Mouse (Mus musculus) lung, postnatal 4 days (tissue): ENCODE data around the gene Lce3c.

Experiments
- DNase-seq, 2 experiments: peaks; one replicate each; pipeline ENCODE4 v3.0.0; 2021

The Lce3c gene

DNA sequence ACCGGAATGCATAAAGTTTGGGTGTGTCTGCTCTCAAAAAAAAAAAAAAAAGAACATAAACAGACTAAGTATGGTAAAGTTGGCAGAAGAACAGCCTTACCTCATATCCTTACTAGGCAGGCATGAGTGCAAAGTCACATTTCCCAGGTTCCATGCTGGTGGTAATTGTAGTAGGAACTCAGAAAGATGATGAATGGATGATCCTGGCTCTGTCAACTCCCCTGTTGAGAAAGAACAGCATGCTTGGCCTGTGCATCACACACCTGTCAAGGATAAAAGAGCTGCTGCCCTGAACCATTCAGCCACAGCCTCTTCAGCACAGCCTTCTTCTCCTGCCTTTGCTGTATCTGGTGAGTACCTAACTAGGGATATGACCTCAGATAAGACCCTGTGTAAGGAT is at the start of gene Lce3c:
Gene Lce3c (plus strand): TSS at position 301 of the 400 bp plus-strand sequence.
- DNase-seq: no peak

DNA sequence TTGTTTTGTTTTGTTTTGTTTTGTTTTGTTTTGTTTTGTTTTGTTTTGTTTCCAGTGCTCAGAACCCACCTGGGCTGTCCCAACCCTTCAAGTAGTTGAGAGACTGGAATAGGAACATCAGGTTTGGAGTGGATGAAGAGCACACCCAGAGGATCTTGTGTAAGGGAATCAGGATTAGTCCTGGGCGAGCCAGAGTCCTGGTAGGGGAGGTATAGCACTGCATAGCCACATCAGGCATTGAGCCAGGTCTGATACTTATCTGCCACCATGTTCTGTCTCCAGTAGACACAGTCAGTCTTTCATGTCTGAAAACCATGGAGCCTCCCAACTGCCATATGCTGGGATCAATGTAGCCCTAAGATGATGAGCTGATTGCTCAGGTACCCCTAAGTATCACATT is 49.8 kb upstream of the Lce3c start:
- DNase-seq: no peak

DNA sequence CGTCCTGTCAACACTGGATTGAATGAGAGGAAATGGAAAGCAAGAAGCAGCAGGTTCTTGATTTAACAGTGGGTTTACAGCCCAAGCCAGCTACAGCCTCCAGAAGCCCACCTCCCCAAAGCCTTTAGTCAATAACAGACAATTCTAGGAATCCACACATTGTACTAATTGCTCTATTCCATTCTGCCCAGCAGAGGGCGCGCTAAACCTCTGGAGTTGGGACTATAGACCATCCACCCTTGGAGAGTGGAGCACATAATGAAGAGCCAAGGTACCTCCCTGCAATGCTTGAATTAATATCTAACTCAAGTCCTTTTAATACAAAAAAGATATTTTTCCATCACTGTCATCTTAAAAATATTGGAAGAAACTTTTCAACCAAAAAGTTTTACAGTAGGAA is 41.3 kb upstream of the Lce3c start:
- no peak for DNase-seq

DNA sequence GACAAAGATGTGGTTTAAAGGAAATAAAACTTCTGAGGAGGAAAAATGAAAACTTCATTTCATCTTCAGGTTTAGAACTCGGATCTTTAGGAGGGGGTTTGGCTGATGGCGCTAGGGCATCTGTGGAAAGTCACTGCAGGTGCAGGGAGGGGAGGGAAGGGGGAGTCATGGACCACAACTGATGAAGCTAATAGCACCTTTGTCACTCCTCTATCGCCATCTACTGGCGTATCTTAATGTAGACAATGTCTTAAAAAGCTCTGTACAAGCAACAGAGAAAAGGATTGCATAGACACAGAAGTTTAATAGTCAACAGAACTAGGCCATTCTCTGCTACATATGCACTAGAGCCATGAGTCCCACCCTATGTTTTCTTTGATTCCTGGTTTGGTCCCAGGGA is 40.6 kb upstream of the Lce3c start:
- no peak for DNase-seq

DNA sequence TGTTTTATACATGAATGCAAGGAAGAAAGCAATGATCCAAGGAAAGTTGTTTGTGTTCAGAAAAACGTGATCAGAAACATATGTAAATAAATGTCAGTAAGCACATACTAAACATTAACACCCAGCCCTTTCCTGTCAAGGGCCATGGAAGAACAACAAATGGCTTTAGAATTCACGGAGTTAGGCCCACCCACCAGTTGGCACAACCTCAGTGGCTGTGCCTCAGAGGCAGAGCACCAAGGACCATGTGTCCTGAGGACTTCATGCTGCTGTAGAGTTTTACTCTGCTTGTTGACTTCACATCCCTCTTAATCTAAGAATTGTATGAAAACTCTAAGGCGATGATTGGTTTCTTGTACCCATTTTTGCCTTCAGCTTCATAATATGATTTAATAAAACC is 39.1 kb upstream of the Lce3c start:
- DNase-seq: no peak

DNA sequence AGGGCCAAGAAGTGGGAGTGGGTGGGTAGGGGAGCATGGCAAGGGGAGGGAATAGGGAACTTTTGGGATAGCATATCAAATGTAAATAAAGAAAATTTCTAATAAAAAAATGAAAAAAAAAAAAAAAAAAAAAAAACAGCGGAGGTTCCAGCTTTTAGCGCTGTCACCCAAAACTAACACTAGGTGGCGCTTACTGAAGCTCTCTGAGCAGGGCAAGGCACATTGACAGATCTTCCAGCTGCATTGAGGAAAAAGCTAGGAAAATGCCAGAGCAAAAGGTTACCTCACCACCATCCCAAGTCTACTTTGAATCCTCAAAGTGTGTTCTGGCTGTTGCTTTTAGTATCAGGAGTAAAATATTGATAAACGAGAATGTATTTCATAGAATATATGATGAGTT is 36.7 kb upstream of the Lce3c start:
- DNase-seq: no peak

DNA sequence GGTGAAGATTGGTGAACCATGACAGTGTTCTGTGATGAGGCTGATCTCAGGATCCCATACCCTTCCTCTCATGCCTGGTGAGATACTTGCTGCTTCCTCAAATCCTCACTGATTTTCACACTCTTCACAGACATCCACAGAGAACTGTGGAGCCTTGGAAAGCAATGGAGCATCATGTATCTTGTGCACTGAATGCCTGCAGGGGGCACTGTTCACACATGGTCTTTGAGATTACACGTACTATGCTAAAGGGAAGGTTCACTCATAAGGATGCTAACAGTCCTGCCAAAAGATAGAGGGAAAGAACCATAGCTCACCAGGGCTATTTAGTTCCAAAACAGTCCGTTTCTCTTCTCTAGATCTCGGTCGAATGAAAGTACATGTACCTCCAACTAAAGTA is 23.9 kb upstream of the Lce3c start:
- DNase-seq: no peak

DNA sequence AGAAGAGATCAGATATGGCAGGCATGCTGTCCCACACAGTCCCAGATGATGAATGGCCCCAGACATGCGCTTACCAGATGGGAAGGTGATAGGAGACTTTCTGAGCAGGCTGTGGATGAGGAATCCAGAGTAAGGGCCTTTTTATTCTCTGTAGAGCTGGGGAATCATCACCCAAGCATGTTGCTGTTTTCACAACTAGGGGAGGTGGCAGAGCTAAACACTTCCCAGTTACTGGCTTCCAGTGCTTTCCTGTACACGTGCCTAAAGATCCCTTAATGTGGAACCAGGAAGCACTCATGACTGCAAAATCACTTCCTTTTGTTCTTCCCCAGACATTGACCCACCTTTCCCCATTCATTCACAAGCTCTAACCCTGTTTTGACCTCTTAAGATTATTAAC is 18.2 kb upstream of the Lce3c start, which contains the start of gene Lce3a:
Gene Lce3a (minus strand): TSS at position 101 of the 400 bp plus-strand sequence.
- no peak for DNase-seq

DNA sequence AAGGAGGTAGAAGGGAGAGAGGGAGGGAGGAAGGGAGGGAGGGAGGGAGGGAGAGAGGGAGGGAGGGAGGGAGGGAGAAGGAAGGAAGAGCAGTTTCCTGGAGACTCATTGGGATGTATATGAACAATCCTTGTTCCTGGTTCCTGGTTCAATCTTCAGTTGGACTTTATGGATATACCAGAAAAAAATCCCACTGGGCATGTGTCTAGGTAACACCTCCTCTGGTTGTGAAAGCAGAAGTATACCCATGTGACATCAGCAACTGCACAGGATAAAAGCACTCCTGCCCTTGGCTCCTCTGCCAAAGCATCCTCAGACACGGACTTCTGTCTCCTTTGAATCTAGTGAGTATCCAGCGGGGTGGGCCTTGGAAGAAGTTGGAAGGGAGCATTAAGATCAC is 11.6 kb upstream of the Lce3c start, which contains the start of gene Lce3b:
Gene Lce3b (plus strand): TSS at position 301 of the 400 bp plus-strand sequence.
- no peak for DNase-seq

DNA sequence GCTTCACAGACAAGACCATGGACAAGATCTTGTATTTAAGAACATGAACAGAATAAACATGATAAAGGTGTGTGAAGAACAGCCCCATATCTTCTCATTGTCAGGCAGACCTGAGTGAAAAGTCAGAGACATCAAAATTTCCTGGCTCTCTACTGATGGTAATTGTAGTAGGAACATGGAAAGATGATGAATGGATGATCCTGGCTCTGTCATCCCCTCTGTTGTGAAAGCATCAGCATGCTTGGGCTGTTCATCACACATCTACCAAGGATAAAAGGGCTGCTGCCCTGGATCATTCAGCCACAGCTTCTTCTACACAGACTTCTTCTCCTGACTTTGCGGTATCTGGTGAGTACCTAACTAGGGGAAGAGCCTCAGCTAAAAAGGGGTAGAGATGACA is 12.8 kb downstream of the Lce3c start, which contains the start of gene Lce3d:
Gene Lce3d (plus strand): TSS at position 301 of the 400 bp plus-strand sequence.
- DNase-seq: no peak

DNA sequence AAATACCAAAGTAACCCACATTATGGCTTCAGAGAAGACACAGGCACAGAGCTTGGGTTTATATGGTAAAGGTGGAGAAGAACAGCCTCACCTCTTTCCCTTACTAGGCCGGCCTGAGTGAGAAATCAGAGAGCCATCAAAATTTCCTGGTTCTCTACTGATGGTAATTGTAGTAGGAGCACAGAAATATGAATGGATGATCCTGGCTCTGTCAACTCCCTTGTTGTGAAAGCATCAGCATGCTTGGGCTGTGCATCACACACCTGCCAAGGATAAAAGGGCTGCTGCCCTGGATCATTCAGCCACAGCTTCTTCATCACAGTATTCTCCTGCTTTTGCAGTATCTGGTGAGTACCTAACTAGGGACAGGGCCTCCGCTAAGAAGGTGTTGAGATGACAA is 22.5 kb downstream of the Lce3c start, which contains the start of gene Lce3e:
Gene Lce3e (plus strand): TSS at position 301 of the 400 bp plus-strand sequence.
- DNase-seq: no peak

DNA sequence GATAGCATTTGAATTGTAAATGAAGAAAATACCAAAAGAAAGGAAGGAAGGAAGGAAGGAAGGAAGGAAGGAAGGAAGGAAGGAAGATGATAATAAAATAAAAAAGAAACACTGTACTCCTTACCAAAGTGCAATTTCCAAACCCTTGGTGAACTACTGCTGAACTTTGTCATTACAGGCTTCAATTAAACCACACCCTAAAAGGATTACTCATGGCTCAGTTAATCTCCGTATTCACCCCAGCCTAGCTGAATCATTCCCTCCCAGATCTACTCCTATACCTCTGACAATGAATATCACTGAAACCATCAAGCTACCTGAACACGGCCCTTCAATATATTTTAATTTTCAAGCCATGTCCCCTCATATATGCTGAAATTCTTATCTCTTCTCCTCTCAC is 34.2 kb downstream of the Lce3c start:
- DNase-seq: no peak

DNA sequence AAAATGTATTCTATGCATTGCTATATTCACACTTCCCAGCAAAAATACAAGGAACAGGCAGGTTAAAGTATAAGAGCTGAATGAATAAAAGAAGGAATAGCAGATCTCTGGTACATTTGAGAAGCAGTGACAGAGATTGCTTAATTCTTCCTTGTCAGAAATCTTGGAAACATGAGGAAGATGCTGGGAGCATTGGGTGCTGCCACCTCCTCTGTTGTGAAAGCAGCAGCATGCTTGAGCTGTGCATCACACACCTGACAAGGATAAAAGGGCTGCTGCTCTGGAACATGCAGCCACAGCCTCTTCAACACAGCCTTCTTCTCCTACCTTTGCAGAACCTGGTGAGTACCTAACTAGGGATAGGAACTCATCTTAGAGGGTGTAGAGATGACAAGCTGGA is 47.6 kb downstream of the Lce3c start, which contains the start of gene Lce3f:
Gene Lce3f (plus strand): TSS at position 301 of the 400 bp plus-strand sequence.
- DNase-seq: no peak
